Mouse (Mus musculus): ENCODE measurements around the gene Hhex. TPM values are rescaled to one million over a fixed set of nuclear protein-coding genes. Genes with fewer than 3 reads are reported as not detected.

Gene Hhex
- polyA plus RNA-seq, 1 experiment from 2014 or later: 5.1 TPM

GRCm38 (mm10) chr19:37442524-37443286 is 8.1 kb downstream of the Hhex start:
- Histone ChIP-seq H3K4me1 (replicated peaks; ENCODE audit: control insufficient read depth, insufficient read depth, low read length) (no peaks in the 10 kb centered on the region), H3K4me2 (replicated peaks) (no peak overlapping the region), H3K9ac (no peak overlapping the region), H3K36me3 (replicated peaks; ENCODE audit: control insufficient read depth, insufficient read depth) (no peaks in the 10 kb centered on the region), H3K4me3 (replicated peaks; ENCODE audit: low read length) (no peak overlapping the region), H3K9me3 (ENCODE audit: control insufficient read depth, low read length) (no peaks in the 10 kb centered on the region), H3K27me3 (ENCODE audit: control insufficient read depth, insufficient read depth, low read length) (peaks cover 42% of the 10 kb centered on the region), H3K27ac (no peak overlapping the region)
- WGBS: 84% methylated on average over 10 of the region's 10 CpGs
- DNase-seq (ENCODE audit: low spot score) (no peak), ATAC-seq (ENCODE audit: low FRiP score) (no peak)

- Histone ChIP-seq H3K36me3 (replicated peaks; ENCODE audit: control insufficient read depth, insufficient read depth) (no peaks in the 10 kb centered on the region), H3K4me1 (replicated peaks; ENCODE audit: control insufficient read depth, insufficient read depth, low read length) (no peaks in the 10 kb centered on the region), H3K9ac (no peak overlapping the region), H3K9me3 (ENCODE audit: control insufficient read depth, low read length) (no peaks in the 10 kb centered on the region), H3K27ac (no peak overlapping the region), H3K4me3 (replicated peaks; ENCODE audit: low read length) (no peak overlapping the region), H3K4me2 (replicated peaks) (no peak overlapping the region), H3K27me3 (ENCODE audit: control insufficient read depth, insufficient read depth, low read length) (peaks cover 32% of the 10 kb centered on the region)
- WGBS: 82% methylated on average over 4 of the region's 4 CpGs
- ATAC-seq (ENCODE audit: low FRiP score): no peak
- no peak for DNase-seq (ENCODE audit: low spot score)
These were observed 9.1 kb downstream of the Hhex start for GRCm38 (mm10) chr19:37443631-37444140.

- no peaks in the 10 kb centered on the region for H3K9me3 ChIP-seq (ENCODE audit: control insufficient read depth, low read length)
- no peaks in the 10 kb centered on the region for H3K27me3 ChIP-seq (ENCODE audit: control insufficient read depth, insufficient read depth, low read length)
- H3K27ac ChIP-seq: no peak overlapping the region
- no peak overlapping the region for H3K9ac ChIP-seq
- no peaks in the 10 kb centered on the region for H3K36me3 ChIP-seq (replicated peaks; ENCODE audit: control insufficient read depth, insufficient read depth)
- WGBS: 80% methylated on average over 5 of the region's 5 CpGs
- H3K4me2 ChIP-seq (replicated peaks): no peak overlapping the region
- no peak for DNase-seq (ENCODE audit: low spot score)
- no peak for ATAC-seq (ENCODE audit: low FRiP score)
- no peak overlapping the region for H3K4me3 ChIP-seq (replicated peaks; ENCODE audit: low read length)
- H3K4me1 ChIP-seq (replicated peaks; ENCODE audit: control insufficient read depth, insufficient read depth, low read length): no peaks in the 10 kb centered on the region
These were observed 13.6 kb downstream of the Hhex start for GRCm38 (mm10) chr19:37448212-37448611.

DNA sequence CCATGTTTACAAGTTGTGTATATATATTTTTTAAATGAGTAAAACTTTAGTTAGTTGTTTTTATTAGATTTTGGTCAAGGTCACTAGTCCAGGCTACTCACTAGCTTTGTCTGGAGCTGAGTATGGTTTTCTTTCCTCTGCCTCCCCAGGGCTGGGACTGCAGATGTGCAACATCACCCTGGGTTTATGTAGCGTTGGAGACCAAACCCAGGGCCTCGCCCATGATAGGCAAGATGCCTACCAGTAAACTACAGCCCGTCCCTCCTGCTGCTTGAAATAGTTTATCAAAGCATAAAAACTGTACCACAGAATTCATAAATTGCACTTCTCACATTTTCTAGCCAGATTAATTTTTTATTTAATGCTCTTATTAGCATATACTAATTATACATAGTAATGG is 14.6 kb downstream of the Hhex start:
- H3K27me3 ChIP-seq (ENCODE audit: control insufficient read depth, insufficient read depth, low read length): no peaks in the 10 kb centered on the region
- no peaks in the 10 kb centered on the region for H3K36me3 ChIP-seq (replicated peaks; ENCODE audit: control insufficient read depth, insufficient read depth)
- 89% methylated on average over 3 of the region's 3 CpGs for WGBS
- H3K27ac ChIP-seq: no peak overlapping the region
- H3K4me2 ChIP-seq (replicated peaks): no peak overlapping the region
- DNase-seq (ENCODE audit: low spot score): no peak
- H3K4me1 ChIP-seq (replicated peaks; ENCODE audit: control insufficient read depth, insufficient read depth, low read length): no peaks in the 10 kb centered on the region
- no peaks in the 10 kb centered on the region for H3K9me3 ChIP-seq (ENCODE audit: control insufficient read depth, low read length)
- no peak overlapping the region for H3K4me3 ChIP-seq (replicated peaks; ENCODE audit: low read length)
- ATAC-seq (ENCODE audit: low FRiP score): no peak
- H3K9ac ChIP-seq: no peak overlapping the region

GRCm38 (mm10) chr19:37455528-37455927 is 20.9 kb downstream of the Hhex start:
- H3K4me3 ChIP-seq (replicated peaks; ENCODE audit: low read length): no peak overlapping the region
- DNase-seq (ENCODE audit: low spot score) (no peak), ATAC-seq (ENCODE audit: low FRiP score) (no peak)
- H3K9me3 ChIP-seq (ENCODE audit: control insufficient read depth, low read length): 0 out of 2 replicates have a peak, but pooled peaks cover under 1% of the 10 kb centered on the region
- 92% methylated on average over 2 of the region's 2 CpGs for WGBS
- no peaks in the 10 kb centered on the region for H3K27me3 ChIP-seq (ENCODE audit: control insufficient read depth, insufficient read depth, low read length)
- no peak overlapping the region for H3K9ac ChIP-seq
- H3K4me2 ChIP-seq (replicated peaks): no peak overlapping the region
- H3K36me3 ChIP-seq (replicated peaks; ENCODE audit: control insufficient read depth, insufficient read depth): no peaks in the 10 kb centered on the region
- H3K4me1 ChIP-seq (replicated peaks; ENCODE audit: control insufficient read depth, insufficient read depth, low read length): no peaks in the 10 kb centered on the region
- H3K27ac ChIP-seq: no peak overlapping the region

DNA sequence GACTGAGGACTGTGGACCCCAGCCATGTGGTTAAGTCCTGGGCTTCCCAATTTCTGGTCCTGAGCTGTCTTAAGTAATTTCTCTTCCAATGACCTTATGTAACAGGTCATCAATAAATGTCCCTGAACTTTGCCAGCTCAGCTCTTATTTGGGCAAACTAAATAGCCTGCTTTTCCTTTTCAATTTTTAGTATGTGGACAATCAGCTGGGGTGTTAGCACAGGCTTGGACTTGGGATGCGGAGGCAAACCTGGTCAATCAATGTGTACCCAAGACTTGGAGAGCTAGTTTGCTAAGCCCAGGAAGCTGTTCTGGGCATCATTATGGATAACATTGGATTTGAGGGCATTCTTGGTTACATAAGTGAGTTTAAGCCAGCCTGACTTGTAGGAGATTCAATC is 21.4 kb downstream of the Hhex start:
- no peak overlapping the region for H3K4me3 ChIP-seq (replicated peaks; ENCODE audit: low read length)
- H3K4me2 ChIP-seq (replicated peaks): no peak overlapping the region
- H3K4me1 ChIP-seq (replicated peaks; ENCODE audit: control insufficient read depth, insufficient read depth, low read length): no peaks in the 10 kb centered on the region
- H3K36me3 ChIP-seq (replicated peaks; ENCODE audit: control insufficient read depth, insufficient read depth): no peaks in the 10 kb centered on the region
- no peak overlapping the region for H3K9ac ChIP-seq
- WGBS: 97% methylated on average over 1 of the region's 1 CpGs
- 0 out of 2 replicates have a peak, but pooled peaks cover 5% of the 10 kb centered on the region for H3K9me3 ChIP-seq (ENCODE audit: control insufficient read depth, low read length)
- H3K27me3 ChIP-seq (ENCODE audit: control insufficient read depth, insufficient read depth, low read length): no peaks in the 10 kb centered on the region
- H3K27ac ChIP-seq: no peak overlapping the region
- ATAC-seq (ENCODE audit: low FRiP score) (no peak), DNase-seq (ENCODE audit: low spot score) (no peak)

- DNase-seq (ENCODE audit: low spot score) (no peak), ATAC-seq (ENCODE audit: low FRiP score) (no peak)
- Histone ChIP-seq H3K4me2 (replicated peaks) (no peak overlapping the region), H3K4me1 (replicated peaks; ENCODE audit: control insufficient read depth, insufficient read depth, low read length) (no peaks in the 10 kb centered on the region), H3K27ac (no peak overlapping the region), H3K9me3 (ENCODE audit: control insufficient read depth, low read length) (0 out of 2 replicates have a peak, but pooled peaks cover 6% of the 10 kb centered on the region), H3K4me3 (replicated peaks; ENCODE audit: low read length) (no peak overlapping the region), H3K27me3 (ENCODE audit: control insufficient read depth, insufficient read depth, low read length) (no peaks in the 10 kb centered on the region), H3K36me3 (replicated peaks; ENCODE audit: control insufficient read depth, insufficient read depth) (no peaks in the 10 kb centered on the region), H3K9ac (no peak overlapping the region)
- WGBS: 85% methylated on average over 6 of the region's 6 CpGs
These were observed 23.4 kb downstream of the Hhex start for GRCm38 (mm10) chr19:37458013-37458412.

DNA sequence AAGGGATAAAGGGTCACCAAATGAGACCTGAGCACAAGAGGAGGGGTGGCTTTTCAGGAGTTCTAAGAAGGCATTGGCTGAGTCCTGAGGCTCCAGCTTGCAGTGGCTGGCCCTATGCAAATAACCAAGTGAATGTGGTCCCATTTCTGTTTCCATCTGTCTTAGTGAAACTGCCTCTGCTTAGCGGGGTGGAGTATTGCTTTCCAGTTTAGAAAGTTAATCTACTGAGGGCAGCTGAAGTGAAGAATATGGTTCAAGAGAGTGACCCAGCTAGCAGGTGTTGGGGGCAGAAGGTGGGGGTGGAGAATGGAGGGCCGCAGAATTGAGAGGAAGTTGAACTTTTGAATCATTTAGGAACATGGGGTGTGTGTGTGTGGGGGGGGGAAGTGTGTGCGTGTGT is 31.8 kb downstream of the Hhex start:
- H3K27me3 ChIP-seq (ENCODE audit: control insufficient read depth, insufficient read depth, low read length): no peaks in the 10 kb centered on the region
- no peaks in the 10 kb centered on the region for H3K4me1 ChIP-seq (replicated peaks; ENCODE audit: control insufficient read depth, insufficient read depth, low read length)
- DNase-seq (ENCODE audit: low spot score) (no peak), ATAC-seq (ENCODE audit: low FRiP score) (no peak)
- H3K4me3 ChIP-seq (replicated peaks; ENCODE audit: low read length): no peak overlapping the region
- WGBS: 87% methylated on average over 3 of the region's 3 CpGs
- H3K27ac ChIP-seq: no peak overlapping the region
- no peaks in the 10 kb centered on the region for H3K36me3 ChIP-seq (replicated peaks; ENCODE audit: control insufficient read depth, insufficient read depth)
- no peak overlapping the region for H3K4me2 ChIP-seq (replicated peaks)
- H3K9me3 ChIP-seq (ENCODE audit: control insufficient read depth, low read length): no peaks in the 10 kb centered on the region
- H3K9ac ChIP-seq: no peak overlapping the region

GRCm38 (mm10) chr19:37466978-37467377 is 32.4 kb downstream of the Hhex start:
- Histone ChIP-seq H3K4me3 (replicated peaks; ENCODE audit: low read length) (no peak overlapping the region), H3K4me1 (replicated peaks; ENCODE audit: control insufficient read depth, insufficient read depth, low read length) (no peaks in the 10 kb centered on the region), H3K36me3 (replicated peaks; ENCODE audit: control insufficient read depth, insufficient read depth) (no peaks in the 10 kb centered on the region), H3K27me3 (ENCODE audit: control insufficient read depth, insufficient read depth, low read length) (no peaks in the 10 kb centered on the region), H3K4me2 (replicated peaks) (no peak overlapping the region), H3K27ac (no peak overlapping the region), H3K9ac (no peak overlapping the region), H3K9me3 (ENCODE audit: control insufficient read depth, low read length) (no peaks in the 10 kb centered on the region)
- no peak for DNase-seq (ENCODE audit: low spot score)
- no peak for ATAC-seq (ENCODE audit: low FRiP score)
- WGBS: 94% methylated on average over 5 of the region's 5 CpGs
